Mouse (Mus musculus): ENCODE results near the gene Capn3.
A peak's percentile ranks its signal among the peaks of the same experiment; 100 is the strongest.

Capn3 gene

GRCm38 (mm10) chr2:120455719-120456118, at the start of gene Capn3:
TSS of gene Capn3 (plus strand) at chr2:120456019.
- no peak for DNase-seq

GRCm38 (mm10) chr2:120411096-120411628, 44.7 kb upstream of the Capn3 start:
- DNase-seq = no peak

DNA sequence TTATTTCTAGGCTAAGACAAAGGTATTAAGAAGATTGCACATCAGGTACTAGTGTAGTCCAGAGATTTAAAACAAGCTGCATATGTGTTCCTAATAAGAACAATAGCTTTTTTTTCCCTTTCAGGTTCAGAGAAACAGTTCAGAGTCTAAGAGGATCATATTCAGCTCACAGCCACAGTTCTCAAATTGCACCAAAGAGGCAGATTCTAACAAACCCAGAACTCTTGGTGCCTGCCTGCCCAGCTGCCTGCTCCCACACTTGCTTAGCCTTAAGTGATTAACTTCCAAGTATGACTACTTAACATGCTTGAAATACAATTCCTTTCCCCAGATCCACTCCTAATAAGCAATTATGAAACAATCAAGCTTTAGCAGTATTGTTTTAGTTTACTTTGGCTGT, 41.7 kb upstream of the Capn3 start:
- DNase-seq = no peak

- no peak for DNase-seq
Measured at GRCm38 (mm10) chr2:120414738-120415414, 40.9 kb upstream of the Capn3 start.

DNA sequence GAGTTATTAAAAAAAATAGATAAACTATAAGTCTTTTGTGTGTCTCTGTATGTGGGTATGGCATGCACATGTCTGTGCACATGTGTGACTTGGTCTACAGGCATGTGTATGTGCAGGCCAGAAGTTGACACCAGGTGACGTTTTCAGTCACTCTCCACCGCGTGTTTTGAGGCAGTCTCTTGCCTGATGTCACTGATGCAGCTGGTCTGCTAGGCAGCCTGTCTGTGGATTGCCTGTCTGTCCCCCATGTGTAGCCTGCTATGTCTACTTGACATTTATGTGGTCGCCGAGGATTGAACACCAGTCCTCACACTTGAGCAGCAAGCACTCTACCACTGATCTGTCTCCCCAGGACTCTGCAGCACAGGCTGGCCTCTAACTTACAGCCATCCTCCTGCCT, 31.4 kb upstream of the Capn3 start:
- DNase-seq = no peak

- no peak for DNase-seq
Measured at GRCm38 (mm10) chr2:120444486-120444885, 11.3 kb upstream of the Capn3 start.

DNA sequence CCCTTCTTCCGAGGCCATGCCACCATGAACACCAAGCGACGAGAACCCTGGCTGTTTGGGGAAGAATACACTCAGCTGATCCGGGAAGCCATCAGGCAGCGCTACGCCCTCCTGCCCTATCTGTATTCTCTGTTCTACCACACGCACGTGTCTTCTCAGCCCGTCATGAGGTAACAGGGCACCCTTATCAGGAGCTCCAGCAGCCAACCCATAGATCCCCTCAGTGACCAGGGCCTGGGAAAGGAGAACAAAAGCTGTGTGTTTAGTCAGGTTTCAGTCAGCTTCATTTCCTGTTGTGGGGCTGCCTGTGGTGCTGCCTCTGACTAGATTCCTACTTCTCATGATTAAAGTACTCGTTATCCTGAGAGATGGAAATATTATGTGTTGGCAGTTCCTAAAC, 9.4 kb upstream of the Capn3 start:
- DNase-seq = no peak

GRCm38 (mm10) chr2:120447306-120447705, 8.5 kb upstream of the Capn3 start:
- no peak for DNase-seq

DNA sequence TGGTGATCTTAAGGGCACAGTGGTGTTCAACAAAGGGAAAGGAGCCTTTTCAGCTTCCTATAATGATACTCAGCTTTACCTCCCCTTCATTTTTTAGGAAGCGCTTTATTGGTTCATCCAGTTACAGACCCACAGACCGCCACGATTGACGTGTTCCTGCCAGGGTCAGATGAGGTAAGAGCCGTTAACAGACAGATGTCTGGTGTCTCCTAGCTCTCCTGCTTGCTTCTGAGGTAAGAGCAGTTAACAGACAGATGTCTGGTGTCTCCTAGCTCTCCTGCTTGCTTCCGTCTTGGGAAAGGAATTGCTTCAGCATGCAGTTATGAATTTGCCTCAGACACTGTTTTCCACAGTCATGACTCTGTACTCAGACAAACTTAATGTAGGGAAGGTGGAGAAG, 5.1 kb upstream of the Capn3 start:
- DNase-seq = no peak

GRCm38 (mm10) chr2:120452600-120452999, 3.2 kb upstream of the Capn3 start:
- DNase-seq = no peak

DNA sequence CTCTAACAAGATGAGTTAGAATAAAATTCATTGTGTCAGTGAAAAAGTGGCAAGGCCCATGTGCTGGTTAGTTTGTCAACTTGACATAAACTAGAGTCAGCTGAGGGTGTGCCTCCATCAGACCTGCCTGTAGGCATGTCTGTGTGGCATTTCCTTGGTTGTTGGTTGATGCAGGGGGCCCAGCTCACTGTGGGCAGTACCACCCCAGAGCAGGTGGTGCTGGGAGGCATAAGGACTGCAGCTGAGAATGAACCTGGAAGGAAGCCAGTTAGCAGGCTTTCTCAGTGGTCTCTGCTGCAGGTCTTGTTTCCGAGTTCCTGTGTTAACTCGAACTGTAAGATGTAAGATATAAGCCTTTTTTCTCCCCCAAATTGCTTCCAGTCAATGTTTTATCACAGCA, 832 bp upstream of the Capn3 start:
- no peak for DNase-seq

DNA sequence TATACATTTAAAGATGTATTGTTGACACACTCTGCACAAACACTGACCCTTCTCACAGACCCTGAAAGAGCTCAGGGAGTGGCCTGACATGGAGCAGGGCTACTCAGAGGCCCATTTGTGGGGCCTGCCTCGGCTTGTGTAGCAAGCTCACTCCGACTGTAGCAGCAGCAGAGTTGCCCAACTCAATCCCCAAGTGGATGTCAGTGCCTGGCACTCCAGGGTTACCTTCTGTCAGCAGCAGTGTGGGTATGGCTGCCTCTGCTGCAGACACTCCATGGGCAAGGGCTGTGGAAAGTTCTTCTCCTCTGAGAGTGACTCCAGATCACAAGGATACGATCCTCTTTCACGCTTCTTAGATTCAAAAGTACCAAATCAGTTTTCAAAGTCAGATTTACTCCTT, 4.4 kb downstream of the Capn3 start:
- no peak for DNase-seq

DNA sequence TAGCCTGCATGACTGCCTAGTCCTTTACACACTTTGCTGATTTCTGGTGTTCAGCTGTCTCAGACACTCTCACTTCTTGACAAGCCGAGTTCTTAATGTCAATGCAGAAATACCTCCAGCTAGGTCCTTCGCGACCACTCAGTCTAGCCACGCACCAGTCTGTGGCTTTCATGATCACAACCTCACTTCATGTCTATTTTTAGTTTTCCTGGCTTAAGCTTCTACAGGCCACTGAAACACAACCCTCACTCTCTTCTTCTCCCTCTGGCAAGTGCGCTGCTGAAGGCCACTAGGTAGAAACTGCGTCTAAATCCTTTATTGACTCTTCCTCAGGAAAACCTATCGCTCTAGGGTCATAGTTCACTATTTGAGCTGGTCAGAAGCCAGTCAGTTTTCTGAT, 7.5 kb downstream of the Capn3 start:
- no peak for DNase-seq

GRCm38 (mm10) chr2:120464091-120464490, 8.3 kb downstream of the Capn3 start:
- no peak for DNase-seq

DNA sequence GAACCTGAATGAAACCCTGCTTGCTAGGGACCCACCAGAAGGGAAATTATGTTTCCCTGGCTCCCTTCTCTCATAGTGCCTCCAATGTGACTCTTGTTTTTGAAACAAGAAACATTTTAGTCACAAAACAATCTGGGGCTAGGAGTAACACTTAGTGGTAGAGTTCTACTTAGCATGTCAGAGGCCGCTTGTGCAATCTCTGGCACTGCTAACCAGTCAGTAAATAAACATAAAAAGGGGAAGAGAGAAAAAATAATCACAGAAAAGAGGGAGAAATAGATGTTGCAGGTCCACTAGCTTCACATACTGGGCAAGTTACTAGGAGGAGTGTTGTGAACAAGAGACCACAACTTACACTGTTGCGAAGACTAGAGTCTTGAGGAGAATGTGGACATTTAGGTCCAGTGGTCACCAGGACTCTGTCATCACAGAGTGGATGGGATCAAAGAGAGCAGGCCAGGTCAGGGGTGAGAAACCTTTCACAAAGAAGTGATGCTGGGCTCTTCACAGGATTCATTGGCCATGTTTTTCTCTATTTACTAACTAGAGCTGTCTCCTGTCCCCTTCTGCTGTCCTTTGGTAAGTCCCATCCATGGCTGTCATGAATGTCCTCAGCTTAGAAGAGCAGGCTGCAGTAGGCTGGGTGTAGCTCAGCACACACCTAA, 9.0 kb downstream of the Capn3 start:
- no peak for DNase-seq

DNA sequence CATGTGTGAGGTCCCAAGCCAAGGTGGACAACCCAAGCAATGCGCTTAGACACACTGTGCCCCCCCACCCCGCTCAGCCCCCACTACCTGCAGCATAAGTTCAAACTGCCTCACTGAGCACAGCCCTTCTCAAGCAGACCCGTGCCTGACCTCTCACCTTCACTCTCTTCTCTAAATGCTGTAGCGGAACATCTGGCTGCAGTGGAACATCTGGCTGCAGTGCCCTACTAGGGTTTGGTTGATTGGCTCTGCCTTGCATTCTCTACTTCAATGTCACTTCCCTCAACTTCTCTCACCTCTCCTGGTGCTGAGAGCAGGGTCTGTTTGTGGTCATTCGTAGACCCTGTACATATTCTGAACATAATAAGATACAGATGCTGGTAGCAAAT, 9.6 kb downstream of the Capn3 start:
- no peak for DNase-seq

- no peak for DNase-seq
Measured at GRCm38 (mm10) chr2:120468011-120468410, 12.2 kb downstream of the Capn3 start.

DNA sequence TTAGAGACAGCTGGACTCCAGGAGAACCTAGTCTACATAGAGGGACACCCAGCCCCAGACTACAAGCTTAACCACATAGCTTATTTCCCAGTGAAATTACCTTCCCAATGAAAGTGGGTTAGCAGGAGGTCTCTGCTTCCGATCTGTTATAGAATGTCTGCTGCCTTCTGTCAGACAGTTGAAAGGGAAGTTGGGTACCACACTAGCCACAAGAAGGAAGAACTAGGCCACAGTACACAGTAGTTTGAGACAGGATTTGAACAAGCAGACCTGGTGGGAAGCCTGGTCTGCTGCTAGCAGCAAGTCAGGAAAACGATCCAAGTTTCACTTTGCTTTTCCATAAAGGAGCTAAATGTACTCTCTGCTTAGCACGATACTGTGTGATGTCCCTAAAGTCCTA, 13.4 kb downstream of the Capn3 start:
- no peak for DNase-seq

DNA sequence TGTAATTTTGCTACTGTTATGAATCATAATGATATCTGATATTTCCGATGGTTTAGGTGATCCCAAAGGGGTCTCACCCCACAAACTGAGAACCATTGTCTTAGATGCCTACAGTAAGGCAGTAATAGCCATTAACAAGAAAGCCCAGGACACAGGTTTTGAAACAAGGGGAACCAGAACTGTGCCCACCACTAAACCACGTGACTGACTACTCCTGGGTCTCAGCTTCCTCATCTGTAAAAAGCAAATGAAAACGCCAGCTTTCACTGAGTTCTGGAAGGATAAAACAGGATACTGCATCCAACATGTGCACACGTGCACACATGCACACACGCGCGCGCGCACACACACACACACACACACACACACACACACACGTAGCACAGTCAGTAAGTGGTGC, 13.9 kb downstream of the Capn3 start:
- DNase-seq = no peak

GRCm38 (mm10) chr2:120470856-120471255, 15.0 kb downstream of the Capn3 start:
- no peak for DNase-seq

- no peak for DNase-seq
Measured at GRCm38 (mm10) chr2:120476277-120477087, 20.7 kb downstream of the Capn3 start.

- DNase-seq = peak; percentile 89
Measured at GRCm38 (mm10) chr2:120478600-120478999, 22.8 kb downstream of the Capn3 start.

GRCm38 (mm10) chr2:120481921-120482320, 26.1 kb downstream of the Capn3 start:
- DNase-seq = no peak
